Mouse (Mus musculus) small intestine, adult 2 months (tissue): ENCODE results near the gene Cacna1i.

Experiments used
- CTCF ChIP-seq: fragments of 200-500 bp; IDR thresholded peaks from 2 replicates; pipeline ENCODE4 v1.5.1; 2012; ENCODE audit warnings: low read depth, mild to moderate bottlenecking, control low read depth, inconsistent platforms, low read length, moderate library complexity, mixed read lengths; ENCODE audit not compliant: insufficient replicate concordance, insufficient read length; ENCODE audit errors: extremely low read depth
- POLR2A ChIP-seq: fragments of 200-500 bp; IDR thresholded peaks from 2 replicates; pipeline ENCODE4 v1.6.1; 2012; ENCODE audit warnings: low read depth, mild to moderate bottlenecking, control low read depth, inconsistent platforms, low read length, moderate library complexity

GRCm38 (mm10) chr15:80255646-80256121, 31.4 kb upstream of the Cacna1i start:
- no peak for TF ChIP-seq CTCF
- TF ChIP-seq POLR2A = no peak; the same call in 1 of the 2 replicates
